Mouse (Mus musculus) monocyte, adult 5-6 weeks (primary cell): Measurements from ENCODE around the gene Nod1. TPM values are rescaled to one million over a fixed set of nuclear protein-coding genes. Genes with fewer than 3 reads are reported as not detected.

Experiments used
- ATAC-seq: fragments of 153-309, 156-312 bp; replicated peaks from 2 replicates; pipeline ENCODE4 v1.8.0; 2017; ENCODE audit warnings: mild to moderate bottlenecking; ENCODE audit not compliant: low TSS enrichment, insufficient number of reproducible peaks, severe bottlenecking, poor library complexity, low FRiP score
- total RNA-seq: library from RNA; stranded (forward); fragments of 200-1000, 200-491, 200-594 nt; gene quantifications from 3 replicates; pipeline ENCODE4 v1.2.3, GENCODE M21; 2017

The Nod1 gene
- total RNA-seq, 1 experiment from 2014 or later = 63.0 TPM

- no peak for ATAC-seq
Measured at GRCm38 (mm10) chr6:54916941-54917340, 55.5 kb downstream of the Nod1 start.

- ATAC-seq = no peak
Measured at GRCm38 (mm10) chr6:54916163-54916562, 56.2 kb downstream of the Nod1 start.

GRCm38 (mm10) chr6:54914977-54915376 lies 57.4 kb downstream of the Nod1 start:
- ATAC-seq = no peak

GRCm38 (mm10) chr6:54906053-54907040 lies 66.1 kb downstream of the Nod1 start:
- ATAC-seq = no peak

GRCm38 (mm10) chr6:54902547-54902946 lies 69.9 kb downstream of the Nod1 start:
- ATAC-seq = peak; percentile 73

- no peak for ATAC-seq
Measured at GRCm38 (mm10) chr6:54900256-54900655, 72.2 kb downstream of the Nod1 start.

- no peak for ATAC-seq
Measured at GRCm38 (mm10) chr6:54891384-54891783, 81.0 kb downstream of the Nod1 start.

- no peak for ATAC-seq
Measured at GRCm38 (mm10) chr6:54890221-54890620, 82.2 kb downstream of the Nod1 start.

GRCm38 (mm10) chr6:54886195-54886594 lies 86.2 kb downstream of the Nod1 start:
- no peak for ATAC-seq

- ATAC-seq = no peak
Measured at GRCm38 (mm10) chr6:54883424-54883823, 89.0 kb downstream of the Nod1 start.

- ATAC-seq = no peak
Measured at GRCm38 (mm10) chr6:54880086-54880485, 92.3 kb downstream of the Nod1 start.

- no peak for ATAC-seq
Measured at GRCm38 (mm10) chr6:54878546-54878945, 93.9 kb downstream of the Nod1 start.

- no peak for ATAC-seq
Measured at GRCm38 (mm10) chr6:54877651-54878050, 94.8 kb downstream of the Nod1 start.

GRCm38 (mm10) chr6:54876782-54877181 lies 95.6 kb downstream of the Nod1 start:
- no peak for ATAC-seq

Other genes starting within 250 kb of the Nod1 start
- gene Znrf2, start 155.7 kb downstream of the Nod1 start, total RNA-seq = 73.5 to 140 TPM (median 84.1 TPM) in 3 replicates
- 65.5 to 105 TPM (median 85.7 TPM) in 3 replicates for gene Ggct, start 20.3 kb upstream of the Nod1 start, total RNA-seq
- gene Gars, start 65.4 kb upstream of the Nod1 start, total RNA-seq = 71.9 to 93.7 TPM (median 86.8 TPM) in 3 replicates
- gene Crhr2, start 160.4 kb upstream of the Nod1 start, total RNA-seq = not detected in 3 replicates
- gene Inmt, start 202.4 kb upstream of the Nod1 start, total RNA-seq = not detected in 3 replicates
- gene Mindy4, start 230.8 kb upstream of the Nod1 start, total RNA-seq = 1.1 TPM in 1 of 3 replicates, not detected in the others